Mouse (Mus musculus) spleen, postnatal 14 days (tissue): ENCODE measurements around the gene BC024978.

Experiments used
- DNase-seq, 2 experiments: peaks; one replicate each; pipeline ENCODE4 v3.0.0; 2021 to 2022; ENCODE audit warnings: low spot score in 2 of 2

BC024978 gene

GRCm38 (mm10) chr7:27195681-27196611, at the start of gene BC024978, which contains the start of gene Snrpa:
Gene BC024978, plus strand, starts transcription at chr7:27195781.
Gene Snrpa, minus strand, starts transcription at chr7:27196271.
- peak; percentile 84 for DNase-seq

GRCm38 (mm10) chr7:27153205-27153764, 42.3 kb upstream of the BC024978 start, which contains the start of gene Cyp2t4:
Gene Cyp2t4, plus strand, starts transcription at chr7:27153714.
- no peak for DNase-seq

GRCm38 (mm10) chr7:27156005-27156404, 39.6 kb upstream of the BC024978 start:
- no peak for DNase-seq

- DNase-seq = no peak
Measured at GRCm38 (mm10) chr7:27158171-27158570, 37.4 kb upstream of the BC024978 start.

GRCm38 (mm10) chr7:27159256-27159655, 36.3 kb upstream of the BC024978 start:
- no peak for DNase-seq

- peak; percentile 69 to 81 for DNase-seq
Measured at GRCm38 (mm10) chr7:27159882-27160281, 35.7 kb upstream of the BC024978 start.

- DNase-seq = no peak
Measured at GRCm38 (mm10) chr7:27160921-27161320, 34.7 kb upstream of the BC024978 start.

- DNase-seq = no peak
Measured at GRCm38 (mm10) chr7:27161744-27162143, 33.8 kb upstream of the BC024978 start.

- DNase-seq = no peak
Measured at GRCm38 (mm10) chr7:27162780-27163449, 32.7 kb upstream of the BC024978 start.

- no peak for DNase-seq
Measured at GRCm38 (mm10) chr7:27163450-27163805, 32.2 kb upstream of the BC024978 start.

- no peak for DNase-seq
Measured at GRCm38 (mm10) chr7:27164112-27164947, 31.3 kb upstream of the BC024978 start.

- DNase-seq = no peak
Measured at GRCm38 (mm10) chr7:27165007-27165655, 30.4 kb upstream of the BC024978 start.

- no peak for DNase-seq
Measured at GRCm38 (mm10) chr7:27165696-27166095, 29.9 kb upstream of the BC024978 start.

- peak; percentile 70 to 77 for DNase-seq
Measured at GRCm38 (mm10) chr7:27166229-27166613, 29.4 kb upstream of the BC024978 start.

GRCm38 (mm10) chr7:27166614-27167474, 28.7 kb upstream of the BC024978 start, which contains the start of gene Egln2:
Gene Egln2, minus strand, starts transcription at chr7:27166802.
- DNase-seq = peak; percentile 90 to 95

GRCm38 (mm10) chr7:27167475-27168094, 28.0 kb upstream of the BC024978 start:
- no peak for DNase-seq

GRCm38 (mm10) chr7:27168371-27168770, 27.2 kb upstream of the BC024978 start:
- no peak for DNase-seq

GRCm38 (mm10) chr7:27170981-27171380, 24.6 kb upstream of the BC024978 start:
- no peak for DNase-seq

GRCm38 (mm10) chr7:27174496-27174895, 21.1 kb upstream of the BC024978 start:
- no peak for DNase-seq
